Mouse (Mus musculus) CH12.LX (cell line): Measurements from ENCODE around the gene Map3k6. TPM values are rescaled to one million over a fixed set of nuclear protein-coding genes. Genes with fewer than 3 reads are reported as not detected.

ENCODE experiments used
- DNase-seq: peaks from one replicate; pipeline ENCODE4 v3.0.0-alpha.2; 2013; ENCODE audit errors: extremely low read depth
- H3K27ac ChIP-seq: 2 replicates; pipeline ENCODE4 v1.5.1; 2012; ENCODE audit warnings: low read depth, mild to moderate bottlenecking, control low read depth, moderate library complexity; ENCODE audit not compliant: insufficient read depth
- H3K27me3 ChIP-seq: replicated peaks from 2 replicates; pipeline ENCODE3; 2012; ENCODE audit warnings: inconsistent platforms
- H3K36me3 ChIP-seq, 2 experiments: replicated peaks in 1 of 2; 2 replicates each; pipeline versions ENCODE3 to v1.6.1; 2012; ENCODE audit warnings: inconsistent platforms in 1 of 2, low read length in 1 of 2, mild to moderate bottlenecking in 1 of 2, mixed read lengths in 1 of 2, moderate library complexity in 1 of 2; ENCODE audit not compliant: control insufficient read depth in 1 of 2, insufficient read depth in 1 of 2
- H3K4me1 ChIP-seq, 2 experiments: 2 replicates each; pipeline ENCODE4 v1.6.1; 2012; ENCODE audit warnings: inconsistent platforms in 1 of 2, moderate library complexity in 1 of 2; ENCODE audit not compliant: insufficient read depth in 2 of 2, control insufficient read depth in 1 of 2
- H3K4me2 ChIP-seq: 2 replicates; pipeline ENCODE4 v1.6.1; 2012; ENCODE audit warnings: low read depth, mild to moderate bottlenecking, control low read depth; ENCODE audit not compliant: poor library complexity, insufficient read depth, severe bottlenecking
- H3K4me3 ChIP-seq, 3 experiments: fragments of 150-350 bp in 1 of 3; sonication (generic) in 1 of 3; replicated peaks in 1 of 3; 2 replicates each; pipeline versions ENCODE3 to v1.5.1; 2011 to 2012; ENCODE audit warnings: low read depth in 2 of 3, low read length in 2 of 3, mild to moderate bottlenecking in 2 of 3, moderate library complexity in 2 of 3, control low read depth in 1 of 3, improper control_type of control experiment in 1 of 3, inconsistent platforms in 1 of 3, mixed read lengths in 1 of 3; ENCODE audit not compliant: poor library complexity in 1 of 3
- H3K79me2 ChIP-seq: replicated peaks from 2 replicates; pipeline ENCODE4 v1.6.1; 2012; ENCODE audit warnings: mild to moderate bottlenecking, moderate library complexity; ENCODE audit not compliant: control insufficient read depth, poor library complexity, insufficient read depth, severe bottlenecking; ENCODE audit errors: extremely low read depth
- H3K9ac ChIP-seq: 2 replicates; pipeline ENCODE4 v1.6.1; 2012; ENCODE audit warnings: low read depth, mild to moderate bottlenecking, control low read depth, moderate library complexity; ENCODE audit not compliant: insufficient read depth
- H3K9me3 ChIP-seq: replicated peaks from 2 replicates; pipeline ENCODE3; 2012; ENCODE audit warnings: low read length, inconsistent platforms, mixed read lengths
- BHLHE40 ChIP-seq: IDR thresholded peaks from 2 replicates; pipeline ENCODE4 v1.6.1; 2011; ENCODE audit warnings: mild to moderate bottlenecking, low read depth, low read length, improper control_type of control experiment
- CHD2 ChIP-seq: IDR thresholded peaks from 2 replicates; pipeline ENCODE4 v1.6.1; 2011; ENCODE audit warnings: low read length, improper control_type of control experiment
- GABPA ChIP-seq: IDR thresholded peaks from 2 replicates; pipeline ENCODE4 v1.6.1; 2012; ENCODE audit warnings: low read depth, low read length, improper control_type of control experiment, inconsistent platforms; ENCODE audit not compliant: insufficient replicate concordance
- HCFC1 ChIP-seq: IDR thresholded peaks from 2 replicates; pipeline ENCODE4 v1.6.1; 2012; ENCODE audit warnings: low read depth, mild to moderate bottlenecking, inconsistent platforms, low read length, improper control_type of control experiment
- IRF4 ChIP-seq: IDR thresholded peaks from 2 replicates; pipeline ENCODE4 v1.6.1; 2014; ENCODE audit warnings: low read depth, mild to moderate bottlenecking, inconsistent platforms, low read length, improper control_type of control experiment
- MAX ChIP-seq: IDR thresholded peaks from 2 replicates; pipeline ENCODE4 v1.6.1; 2011; ENCODE audit warnings: low read length, improper control_type of control experiment
- MAZ ChIP-seq: IDR thresholded peaks from 2 replicates; pipeline ENCODE4 v1.6.1; 2012; ENCODE audit warnings: low read depth, mild to moderate bottlenecking, inconsistent platforms, low read length, improper control_type of control experiment, moderate library complexity
- MXI1 ChIP-seq: IDR thresholded peaks from 2 replicates; pipeline ENCODE4 v1.6.1; 2011; ENCODE audit warnings: mild to moderate bottlenecking, low read depth, low read length, improper control_type of control experiment
- MYC ChIP-seq: IDR thresholded peaks from 2 replicates; pipeline ENCODE4 v1.6.1; 2011; ENCODE audit warnings: low read depth, mild to moderate bottlenecking, improper control_type of control experiment, low read length
- NELFE ChIP-seq: IDR thresholded peaks from 2 replicates; pipeline ENCODE4 v1.6.1; 2011; ENCODE audit warnings: low read depth, low read length, improper control_type of control experiment
- PAX5 ChIP-seq: IDR thresholded peaks from 2 replicates; pipeline ENCODE4 v1.6.1; 2012; ENCODE audit warnings: low read length, inconsistent platforms, mixed read lengths
- POLR2A ChIP-seq: IDR thresholded peaks from 2 replicates; pipeline ENCODE4 v1.6.1; 2011; ENCODE audit warnings: low read depth, mild to moderate bottlenecking, improper control_type of control experiment, low read length
- POLR2AphosphoS2 ChIP-seq: IDR thresholded peaks from 2 replicates; pipeline ENCODE4 v1.6.1; 2011; ENCODE audit warnings: low read depth, low read length, improper control_type of control experiment
- RAD21 ChIP-seq: IDR thresholded peaks from 2 replicates; pipeline ENCODE4 v1.6.1; 2011; ENCODE audit warnings: low read depth, mild to moderate bottlenecking, low read length, improper control_type of control experiment, moderate library complexity
- SIN3A ChIP-seq: IDR thresholded peaks from 2 replicates; pipeline ENCODE4 v1.6.1; 2012; ENCODE audit warnings: low read length, improper control_type of control experiment, inconsistent platforms
- TBP ChIP-seq: conservative IDR thresholded peaks from 2 replicates; pipeline ENCODE4 v1.6.1; 2011; ENCODE audit warnings: low read depth, low read length, improper control_type of control experiment
- UBTF ChIP-seq: IDR thresholded peaks from 2 replicates; pipeline ENCODE4 v1.6.1; 2012; ENCODE audit warnings: low read depth, mild to moderate bottlenecking, inconsistent platforms, low read length, improper control_type of control experiment, moderate library complexity
- dilution Hi-C: fragments of 300-500 bp; cut with MboI; formaldehyde crosslinking; loops from 2 replicates; pipeline ENCODE4 v1.14.3; 2020; ENCODE audit warnings: low sequenced_read_pairs; ENCODE audit not compliant: extremely low pct_unique_long_range_greater_than_20kb, extremely low pct_ligation_motif_present
- in situ Hi-C: fragments of 300-500 bp; cut with MboI; formaldehyde crosslinking; loops from 3 replicates; pipeline ENCODE4 v1.14.3; 2019; ENCODE audit warnings: low sequenced_read_pairs, low pct_ligation_motif_present, low pct_unique_long_range_greater_than_20kb, mixed read lengths
- polyA plus RNA-seq: library from polyadenylated mRNA; unstranded; fragments of >175 nt; gene quantifications from 2 replicates; pipeline ENCODE4 v1.2.1, GENCODE M21; 2012; ENCODE audit warnings: low read depth; ENCODE audit not compliant: insufficient read length
- total RNA-seq, 2 experiments: library from RNA; depleted of rRNA; stranded (reverse); fragments of 300-350 nt in 1 of 2; fragments of >200 nt in 1 of 2; gene quantifications; 2 replicates each; pipeline ENCODE4 v1.2.3; 2012 to 2014

Map3k6 gene
- total and polyA plus RNA-seq, 3 experiments, result 0.21 TPM; not detected in 2

DNA sequence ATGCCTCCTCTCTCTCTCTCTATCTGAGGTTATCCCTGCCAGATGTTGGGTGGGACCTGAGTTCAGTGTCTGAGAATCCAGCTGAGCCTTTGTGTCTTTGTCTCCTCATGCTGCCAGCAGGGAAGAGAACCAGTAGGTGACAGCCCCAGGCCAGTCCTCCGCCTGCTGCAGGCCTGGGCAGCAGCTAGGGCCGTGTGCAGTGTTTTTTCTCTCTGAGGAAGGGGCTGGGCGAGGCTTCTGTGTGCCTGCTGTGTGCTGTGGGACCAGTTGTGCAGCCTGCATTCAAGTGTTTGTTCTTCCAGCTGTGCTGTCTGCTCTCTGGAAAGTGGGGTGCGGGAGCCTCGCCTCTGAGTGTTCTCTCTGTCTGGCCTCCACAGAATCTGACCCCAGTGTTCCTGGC is 16.7 kb upstream of the Map3k6 start:
- Histone ChIP-seq H3K9ac (no peak overlapping the region), H3K36me3 (no peaks in the 10 kb centered on the region), H3K4me3 (no peak overlapping the region), H3K4me1 (peaks cover 3% of the 10 kb centered on the region in 2 experiments; a peak in 2 of 4 replicates), H3K9me3 (peaks cover 2% of the 10 kb centered on the region), H3K27ac (no peak overlapping the region), H3K79me2 (no peaks in the 10 kb centered on the region), H3K27me3 (peaks cover 63% of the 10 kb centered on the region), H3K4me2 (no peak overlapping the region)
- no peak for DNase-seq
- in situ Hi-C loops (no loop called here), dilution Hi-C loops (no loop called here)
- TF ChIP-seq PAX5, result no peak
- TF ChIP-seq NELFE, result no peak
- no peak for TF ChIP-seq RAD21
- no peak for TF ChIP-seq POLR2AphosphoS2
- TF ChIP-seq BHLHE40, result no peak

DNA sequence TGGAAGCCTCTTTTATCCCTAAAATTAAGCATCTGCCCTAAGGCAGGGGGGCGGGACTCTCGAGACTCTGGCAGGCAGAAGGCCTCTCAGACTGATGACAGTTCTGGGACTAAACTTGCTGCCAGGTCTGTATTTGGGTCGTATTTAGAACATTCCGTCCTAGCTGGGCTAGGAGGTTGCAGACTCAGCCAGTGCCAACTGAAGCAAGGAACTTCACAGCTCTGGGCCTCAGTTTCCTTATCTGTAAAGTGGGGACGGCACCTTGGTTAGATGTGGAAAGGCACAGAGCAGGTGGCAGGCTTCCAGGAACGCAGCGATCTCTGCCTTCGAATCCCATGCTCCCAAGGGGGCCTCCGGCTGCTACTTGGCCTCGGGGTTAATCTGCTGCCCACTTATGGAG is 14.5 kb upstream of the Map3k6 start:
- no peak overlapping the region for H3K27ac ChIP-seq
- no peaks in the 10 kb centered on the region for H3K79me2 ChIP-seq
- no peak overlapping the region for H3K4me2 ChIP-seq
- in situ Hi-C loops (no loop called here), dilution Hi-C loops (no loop called here)
- peaks cover 49% of the 10 kb centered on the region for H3K27me3 ChIP-seq
- peaks cover 3% of the 10 kb centered on the region in 2 experiments; a peak in 2 of 4 replicates for H3K4me1 ChIP-seq
- no peak overlapping the region for H3K4me3 ChIP-seq
- H3K9me3 ChIP-seq, result peaks cover 2% of the 10 kb centered on the region
- no peak for DNase-seq
- TF ChIP-seq MAZ (no peak), POLR2A (no peak), MXI1 (no peak), UBTF (no peak), GABPA (no peak), SIN3A (no peak), MAX (no peak), CHD2 (no peak), MYC (no peak), HCFC1 (no peak), TBP (no peak), IRF4 (no peak)
- H3K9ac ChIP-seq, result no peak overlapping the region
- no peaks in the 10 kb centered on the region for H3K36me3 ChIP-seq
